Mouse (Mus musculus) small intestine, adult 2 months (tissue): ENCODE data around the gene Cttnbp2.

Experiments used
- CTCF ChIP-seq: fragments of 200-500 bp; IDR thresholded peaks from 2 replicates; pipeline ENCODE4 v1.5.1; 2012; ENCODE audit warnings: low read depth, mild to moderate bottlenecking, control low read depth, inconsistent platforms, low read length, moderate library complexity, mixed read lengths; ENCODE audit not compliant: insufficient replicate concordance, insufficient read length; ENCODE audit errors: extremely low read depth
- POLR2A ChIP-seq: fragments of 200-500 bp; IDR thresholded peaks from 2 replicates; pipeline ENCODE4 v1.6.1; 2012; ENCODE audit warnings: low read depth, mild to moderate bottlenecking, control low read depth, inconsistent platforms, low read length, moderate library complexity

DNA sequence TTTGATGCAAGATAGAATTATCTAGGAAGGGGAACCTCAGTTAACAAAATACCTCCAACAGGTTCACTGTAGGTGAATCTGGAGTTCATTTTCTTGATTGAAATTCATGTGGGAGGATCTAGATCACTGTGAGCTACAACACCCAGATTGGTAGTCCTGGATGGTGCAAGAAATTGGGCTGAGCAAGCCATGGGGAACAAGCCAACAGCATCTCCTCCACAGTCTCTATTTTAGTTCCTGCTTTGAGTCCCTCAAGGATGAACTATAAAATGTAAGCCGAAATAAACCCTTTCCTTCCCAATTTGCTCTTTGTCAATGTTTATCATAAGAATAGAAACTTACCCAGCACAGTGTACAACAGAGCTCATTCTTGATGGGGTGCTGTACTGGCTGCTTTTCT lies 191.7 kb downstream of the Cttnbp2 start:
- TF ChIP-seq CTCF (no peak), POLR2A (no peak)
